Mouse (Mus musculus): ENCODE results near the gene Polr2l.

DNA sequence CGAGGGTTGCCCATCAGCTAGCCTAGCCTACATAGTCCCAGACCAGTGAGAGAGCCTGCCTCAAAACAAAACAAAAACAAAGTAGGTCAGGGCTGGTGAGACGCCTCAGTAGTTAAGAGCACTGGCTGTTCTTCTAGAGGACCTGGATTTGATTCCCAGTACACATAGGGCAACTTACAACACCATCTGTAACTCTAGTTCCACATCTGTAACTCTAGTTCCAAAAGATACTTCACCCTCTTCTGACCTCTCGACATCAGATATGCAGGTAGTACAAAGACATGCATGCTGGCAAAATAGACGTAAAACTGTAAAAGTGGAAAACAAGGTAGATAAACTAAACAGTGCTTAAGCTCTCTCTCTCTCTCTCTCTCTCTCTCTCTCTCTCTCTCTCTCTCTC is 51.1 kb downstream of the Polr2l start:
- no peak for TF ChIP-seq CTCF (IDR thresholded peaks at IDR 0.05; ENCODE audit: low read depth, low read length)
- TF ChIP-seq POLR2A (IDR thresholded peaks at IDR 0.05; ENCODE audit: borderline replicate concordance, low read depth, low read length), result no peak
